Mouse (Mus musculus): Measurements from ENCODE around the gene Il22.
"Not testable (repeated sequence)": the region's sequence is repeated elsewhere in the genome, so short reads cannot be mapped to it uniquely, and the experiment has no call there.

DNA sequence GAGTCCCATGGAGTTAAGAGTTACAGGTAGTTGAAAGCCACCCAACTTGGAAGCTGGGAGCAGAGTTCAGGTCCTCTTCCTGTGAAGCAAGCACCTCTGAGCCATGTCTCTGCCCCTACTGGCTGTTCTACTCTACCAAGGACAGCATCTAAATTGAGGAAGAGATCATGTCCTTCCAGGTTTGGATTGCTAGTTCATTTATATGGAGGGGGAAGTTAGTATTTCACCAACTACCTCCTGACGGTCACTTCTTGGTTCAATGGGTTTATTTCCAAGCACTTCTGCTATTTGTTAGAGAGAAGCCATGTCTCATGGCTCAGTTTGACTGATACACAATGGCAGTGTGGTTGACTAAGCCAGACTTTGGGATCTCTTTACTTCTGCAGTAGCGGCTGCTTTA, 22.9 kb downstream of the Il22 start:
- TF ChIP-seq CTCF, EP300 (IDR thresholded peaks at IDR 0.05; ENCODE audit: low read depth): not testable (repeated sequence)
